Mouse (Mus musculus): ENCODE results near the gene Uxt. TPM values are rescaled to one million over a fixed set of nuclear protein-coding genes. Genes with fewer than 3 reads are reported as not detected.

The Uxt gene
- 8.6 and 12.4 TPM in 2 replicates for polyA plus RNA-seq (2012; rRNA removed)

DNA sequence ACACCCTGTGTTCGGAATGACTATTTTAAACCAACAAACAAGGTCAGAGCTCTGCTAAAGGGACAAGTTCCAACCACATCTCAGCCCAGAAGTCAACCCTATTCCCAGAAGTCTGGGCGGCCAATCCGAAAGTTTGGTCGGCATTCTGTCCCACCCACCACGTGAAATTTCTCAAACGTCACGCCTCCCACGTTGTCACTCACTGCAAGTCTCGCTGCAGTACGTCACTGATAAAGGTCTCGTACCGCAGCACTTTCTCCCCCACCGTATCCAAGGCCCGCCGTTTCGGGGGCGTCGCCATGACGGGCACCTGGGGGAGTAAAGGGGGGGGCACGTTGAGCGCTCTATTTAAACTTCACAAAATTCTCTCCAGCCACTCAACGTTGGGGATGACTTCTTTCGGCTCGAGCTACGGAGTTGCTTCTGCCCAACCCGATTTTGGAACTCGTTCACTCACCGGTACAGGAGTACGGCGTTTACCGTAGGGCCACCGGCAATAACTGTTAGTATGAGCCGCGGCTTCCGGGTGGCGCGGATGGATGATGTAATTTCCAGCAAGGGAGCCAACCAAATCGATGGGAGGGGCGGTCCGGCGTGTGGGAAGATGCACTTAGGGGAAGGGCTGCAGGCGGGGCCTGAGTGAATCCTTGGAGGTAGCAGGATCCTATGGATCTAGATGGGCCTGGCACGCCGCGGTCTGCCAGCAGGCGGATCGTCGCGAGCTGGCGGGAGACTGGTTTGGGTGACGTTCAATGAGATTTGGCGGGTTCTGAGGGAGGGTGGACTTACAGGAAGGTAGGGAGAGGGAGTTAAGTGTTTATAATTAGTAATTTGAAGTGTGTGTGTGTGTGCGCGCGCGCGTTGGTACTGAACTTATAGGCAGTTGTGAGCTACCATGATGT is at the start of gene Uxt:
TSS of gene Uxt (minus strand) at position 541 of the 902 bp plus-strand sequence.

GRCm38 (mm10) chrX:20950191-20950880 is 11.5 kb downstream of the Uxt start, which contains the start of gene Elk1:
TSS of gene Elk1 (minus strand) at chrX:20950608.

GRCm38 (mm10) chrX:20931364-20931763 is 30.5 kb downstream of the Uxt start, which contains the start of gene Cfp:
TSS of gene Cfp (minus strand) at chrX:20931555.

DNA sequence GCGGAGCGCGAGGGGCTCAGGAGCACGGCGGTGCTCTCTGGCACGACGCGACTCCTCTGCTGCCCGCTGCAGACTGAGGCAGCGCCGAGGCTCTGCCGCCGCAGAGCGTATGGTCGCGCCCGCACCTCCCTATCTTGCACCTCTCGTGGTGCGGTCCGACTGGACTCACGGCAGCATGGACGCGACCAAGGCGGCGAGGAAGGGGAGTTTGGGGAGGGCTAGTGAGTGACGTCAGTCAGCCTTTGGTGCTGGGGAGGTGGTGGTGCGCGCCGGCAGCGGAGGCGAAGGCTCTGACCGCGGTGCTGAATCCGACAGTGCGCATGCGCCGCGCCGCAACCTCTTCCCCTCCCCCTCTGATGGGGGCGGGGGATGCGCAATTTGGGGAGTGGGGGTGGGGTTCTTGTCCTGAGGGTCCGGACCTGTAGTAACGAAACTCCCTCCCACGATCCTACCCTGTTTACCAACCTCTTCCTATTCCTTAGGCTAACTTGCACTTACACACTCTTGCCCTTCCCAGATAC is 40.9 kb downstream of the Uxt start, which contains the start of gene Syn1:
TSS of gene Syn1 (minus strand) at position 161 of the 521 bp plus-strand sequence.

Other genes starting within 250 kb of the Uxt start
- gene Araf, start 164.2 kb downstream of the Uxt start, polyA plus RNA-seq (2012; rRNA removed) = 170 and 211 TPM in 2 replicates
- 329 and 381 TPM in 2 replicates for gene Timp1, start 91.9 kb downstream of the Uxt start, polyA plus RNA-seq (2012; rRNA removed)
- gene Syn1, start 41.0 kb downstream of the Uxt start, polyA plus RNA-seq (2012; rRNA removed) = 1.3 and 1.9 TPM in 2 replicates
- 33.8 and 36.4 TPM in 2 replicates for gene Cfp, start 30.5 kb downstream of the Uxt start, polyA plus RNA-seq (2012; rRNA removed)
- gene Elk1, start 11.4 kb downstream of the Uxt start, polyA plus RNA-seq (2012; rRNA removed) = 28.1 and 28.9 TPM in 2 replicates
- gene Zfp182, start 100.3 kb upstream of the Uxt start, polyA plus RNA-seq (2012; rRNA removed) = 0.49 and 0.91 TPM in 2 replicates
- not detected in 2 replicates for gene Spaca5, start 106.4 kb upstream of the Uxt start, polyA plus RNA-seq (2012; rRNA removed)
- 0.12 and 0.16 TPM in 2 replicates for gene Zfp300, start 127.5 kb upstream of the Uxt start, polyA plus RNA-seq (2012; rRNA removed)
- not detected in 2 replicates for gene Ssxa1, start 153.8 kb upstream of the Uxt start, polyA plus RNA-seq (2012; rRNA removed)
- not detected in 2 replicates for gene Gm21876, start 213.6 kb upstream of the Uxt start, polyA plus RNA-seq (2012; rRNA removed)

Measured in ovary, adult 2 months (tissue).